In the genomic region with DNA sequence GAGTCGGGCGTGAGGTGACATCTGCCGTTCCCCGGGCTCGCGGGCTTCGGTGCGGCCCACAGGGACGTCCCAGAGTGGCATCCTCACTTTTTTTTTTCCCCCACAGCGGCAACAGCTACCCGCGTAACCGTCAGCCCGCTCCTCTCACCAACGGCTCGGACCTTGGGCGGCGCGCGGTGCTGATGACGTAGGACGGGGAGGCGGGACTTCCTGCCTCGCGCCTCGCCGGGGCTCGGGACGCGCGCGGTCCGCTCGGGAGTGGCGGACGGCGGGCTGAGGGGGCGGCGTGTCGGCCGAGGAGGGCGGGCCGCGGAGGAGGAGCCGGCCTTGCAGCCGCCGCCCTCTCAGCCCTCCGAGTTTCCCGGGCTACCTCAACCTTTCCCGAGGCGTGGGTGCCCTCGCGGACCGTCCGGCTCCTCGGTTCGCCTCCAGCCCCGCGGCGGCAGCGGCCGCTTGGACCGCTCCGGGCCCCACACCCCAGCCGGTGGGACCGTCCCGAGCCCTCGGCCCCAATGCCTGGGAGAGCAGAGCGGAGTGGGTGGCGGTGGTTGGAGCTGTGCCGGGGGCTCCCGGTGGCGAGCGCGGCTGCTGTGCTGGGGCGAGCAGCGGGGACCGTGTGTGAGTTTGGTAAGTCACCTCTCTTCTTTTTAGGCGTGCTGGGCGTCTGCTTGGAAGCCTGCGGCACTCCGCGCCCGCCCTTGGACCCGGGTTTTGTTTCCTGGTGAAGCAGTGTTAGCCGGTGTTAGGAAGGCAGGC, we compare ENCODE assay signal across 1 mouse cellular context.
TF ChIP-seq lines count a peak whose summit lies in the region.

A gene (plus strand): TSS at position 235 of the 756 bp plus-strand sequence.

TF ChIP-seq in CH12.LX, 34 proteins besides CTCF, POLR2A, EP300 and RAD21 (continued from another document):
- TF ChIP-seq USF1 (IDR thresholded peaks at IDR 0.05; ENCODE audit: low read depth, low read length) (no peak), ETS1 (conservative IDR thresholded peaks at IDR 0.05; ENCODE audit: low read depth, low read length) (no peak), TCF12 (IDR thresholded peaks at IDR 0.05; ENCODE audit: low read depth, low read length) (peak; percentile 68; the same call in 1 of the 2 replicates), SMC3 (IDR thresholded peaks at IDR 0.05; ENCODE audit: low read depth, low read length) (no peak), IRF4 (IDR thresholded peaks at IDR 0.05; ENCODE audit: low read depth, low read length) (no peak), MXI1 (IDR thresholded peaks at IDR 0.05; ENCODE audit: low read depth, low read length) (no peak; the same call in none of the 2 replicates), ZNF384 (IDR thresholded peaks at IDR 0.05; ENCODE audit: low read depth, low read length) (peak; percentile 74), SIN3A (IDR thresholded peaks at IDR 0.05; ENCODE audit: low read length) (peak; percentile 70)
